Mouse (Mus musculus) heart, embryonic 11.5 days (tissue): ENCODE measurements around the gene Myo15b. TPM values are rescaled to one million over a fixed set of nuclear protein-coding genes. Genes with fewer than 3 reads are reported as not detected.

ENCODE experiments used
- ATAC-seq: fragments of 200-750 bp; cut with Nextera tagmentation; replicated peaks from 2 replicates; pipeline ENCODE4 v1.8.0; 2017; ENCODE audit warnings: moderate library complexity; ENCODE audit not compliant: insufficient number of reproducible peaks, low FRiP score, low TSS enrichment
- H3K27ac ChIP-seq: fragments of 300-500 bp; sonication (generic); 2 replicates; pipeline ENCODE4 v1.5.1; 2014; ENCODE audit warnings: mild to moderate bottlenecking, low read depth, low read length
- H3K27me3 ChIP-seq: fragments of 300-500 bp; sonication (generic); 2 replicates; pipeline ENCODE4 v1.6.1; 2014; ENCODE audit warnings: mild to moderate bottlenecking, low read length, mixed read lengths; ENCODE audit not compliant: control insufficient read depth, insufficient read depth
- H3K36me3 ChIP-seq: fragments of 300-500 bp; sonication (generic); 2 replicates; pipeline ENCODE4 v1.6.1; 2014; ENCODE audit warnings: mild to moderate bottlenecking, low read length, moderate library complexity, mixed read lengths; ENCODE audit not compliant: control insufficient read depth, insufficient read depth
- H3K4me1 ChIP-seq: fragments of 300-500 bp; sonication (generic); 2 replicates; pipeline ENCODE4 v1.6.1; 2014; ENCODE audit warnings: low read length; ENCODE audit not compliant: control insufficient read depth, insufficient read depth
- H3K4me2 ChIP-seq: fragments of 300-500 bp; sonication (generic); 2 replicates; pipeline ENCODE4 v1.6.1; 2014; ENCODE audit warnings: mild to moderate bottlenecking, moderate library complexity
- H3K4me3 ChIP-seq: fragments of 300-500 bp; sonication (generic); 2 replicates; pipeline ENCODE4 v1.5.1; 2014; ENCODE audit warnings: low read depth, low read length
- H3K9ac ChIP-seq: fragments of 300-500 bp; sonication (generic); 2 replicates; pipeline ENCODE4 v1.6.1; 2014; ENCODE audit warnings: mild to moderate bottlenecking, low read depth, low read length, moderate library complexity
- H3K9me3 ChIP-seq: fragments of 300-500 bp; sonication (generic); replicated peaks from 2 replicates; pipeline ENCODE4 v1.6.1; 2016; ENCODE audit warnings: low read length; ENCODE audit not compliant: control insufficient read depth
- WGBS: fragments of 180-500 bp; shearing (Covaris S2); extraction: QIAGEN DNeasy Blood & Tissue Kit; methylation state at CpG from one replicate; pipeline ENCODE4 v1.1.7; 2014; ENCODE audit not compliant: insufficient replicate concordance; 5-methylcytosine and 5-hydroxymethylcytosine counted together
- polyA plus RNA-seq: library from polyadenylated mRNA; unstranded; fragments of >200 nt; fragmentation: Nextera tagmentation; extraction: Ambion mirVana; gene quantifications from 2 replicates; pipeline ENCODE4 v1.2.1, GENCODE M21; 2014

The Myo15b gene
- polyA plus RNA-seq, 1 experiment from 2014 or later, result 0.39 TPM

- 79% methylated on average over 6 of the region's 6 CpGs for WGBS
Measured at GRCm38 (mm10) chr11:115834033-115834432, 24.2 kb upstream of the Myo15b start.

GRCm38 (mm10) chr11:115836656-115837395 lies 21.4 kb upstream of the Myo15b start:
- no peak for ATAC-seq
- WGBS, result 45% methylated on average over 11 of the region's 11 CpGs
- H3K4me2 ChIP-seq, result no peak overlapping the region
- peaks cover 75% of the 10 kb centered on the region for H3K4me1 ChIP-seq
- H3K27me3 ChIP-seq, result no peaks in the 10 kb centered on the region
- peak overlapping the region; percentile 59 for H3K27ac ChIP-seq
- H3K9me3 ChIP-seq, result no peaks in the 10 kb centered on the region
- no peak overlapping the region for H3K9ac ChIP-seq
- H3K36me3 ChIP-seq, result no peaks in the 10 kb centered on the region
- H3K4me3 ChIP-seq, result no peak overlapping the region

More at GRCm38 (mm10) chr11:115834033-115834432, 24.2 kb upstream of the Myo15b start:
- peak overlapping the region; percentile 94 for H3K27ac ChIP-seq
- no peaks in the 10 kb centered on the region for H3K36me3 ChIP-seq
- H3K27me3 ChIP-seq, result no peaks in the 10 kb centered on the region
- H3K4me1 ChIP-seq, result peaks cover 80% of the 10 kb centered on the region
- no peak overlapping the region for H3K4me2 ChIP-seq
- H3K9me3 ChIP-seq, result no peaks in the 10 kb centered on the region
- no peak for ATAC-seq
- 0 out of 2 replicates have a peak overlapping the region, but pooled peaks have one; percentile 48 for H3K9ac ChIP-seq
- no peak overlapping the region for H3K4me3 ChIP-seq

- Histone ChIP-seq H3K9me3 (no peaks in the 10 kb centered on the region), H3K4me1 (peaks cover 75% of the 10 kb centered on the region), H3K9ac (no peak overlapping the region), H3K4me2 (no peak overlapping the region), H3K27ac (no peak overlapping the region), H3K4me3 (no peak overlapping the region), H3K27me3 (no peaks in the 10 kb centered on the region), H3K36me3 (no peaks in the 10 kb centered on the region)
- ATAC-seq, result no peak
- 91% methylated on average over 22 of the region's 22 CpGs for WGBS
Measured at GRCm38 (mm10) chr11:115837606-115838345, 20.4 kb upstream of the Myo15b start.

- H3K36me3 ChIP-seq, result no peaks in the 10 kb centered on the region
- peaks cover 75% of the 10 kb centered on the region for H3K4me1 ChIP-seq
- H3K4me3 ChIP-seq, result no peak overlapping the region
- no peak for ATAC-seq
- WGBS, result 43% methylated on average over 4 of the region's 4 CpGs
- H3K4me2 ChIP-seq, result peak overlapping the region; percentile 3
- H3K9ac ChIP-seq, result no peak overlapping the region
- no peaks in the 10 kb centered on the region for H3K27me3 ChIP-seq
- H3K9me3 ChIP-seq, result no peaks in the 10 kb centered on the region
- H3K27ac ChIP-seq, result peak overlapping the region; percentile 58
Measured at GRCm38 (mm10) chr11:115838895-115839311, 19.3 kb upstream of the Myo15b start.

- H3K27ac ChIP-seq, result peak overlapping the region; percentile 62
- peaks cover 71% of the 10 kb centered on the region for H3K4me1 ChIP-seq
- 58% methylated on average over 3 of the region's 3 CpGs for WGBS
- no peaks in the 10 kb centered on the region for H3K27me3 ChIP-seq
- peak overlapping the region; percentile 36; the same call in 1 of the 2 replicates for H3K9ac ChIP-seq
- no peak overlapping the region; the same call in 1 of the 2 replicates for H3K4me2 ChIP-seq
- no peaks in the 10 kb centered on the region for H3K36me3 ChIP-seq
- H3K4me3 ChIP-seq, result no peak overlapping the region
- no peak for ATAC-seq
- H3K9me3 ChIP-seq, result no peaks in the 10 kb centered on the region
Measured at GRCm38 (mm10) chr11:115839732-115840131, 18.5 kb upstream of the Myo15b start.

- Histone ChIP-seq H3K9ac (no peak overlapping the region), H3K27ac (peak overlapping the region; percentile 97), H3K27me3 (no peaks in the 10 kb centered on the region), H3K4me3 (no peak overlapping the region), H3K36me3 (peaks cover 11% of the 10 kb centered on the region), H3K4me2 (no peak overlapping the region), H3K4me1 (peaks cover 71% of the 10 kb centered on the region), H3K9me3 (no peaks in the 10 kb centered on the region; the same call in 1 of the 2 replicates)
- no peak for ATAC-seq
- WGBS, result 79% methylated on average over 6 of the region's 6 CpGs
Measured at GRCm38 (mm10) chr11:115841044-115841443, 17.2 kb upstream of the Myo15b start.

- Histone ChIP-seq H3K27me3 (no peaks in the 10 kb centered on the region), H3K27ac (peak overlapping the region; percentile 97), H3K9me3 (no peaks in the 10 kb centered on the region; the same call in 1 of the 2 replicates), H3K4me3 (no peak overlapping the region), H3K4me1 (peaks cover 62% of the 10 kb centered on the region), H3K9ac (peak overlapping the region; percentile 43; the same call in 1 of the 2 replicates), H3K4me2 (peak overlapping the region; percentile 46), H3K36me3 (peaks cover 11% of the 10 kb centered on the region)
- ATAC-seq, result peak; percentile 82
- WGBS, result 2% methylated on average over 6 of the region's 6 CpGs
Measured at GRCm38 (mm10) chr11:115841961-115842550, 16.1 kb upstream of the Myo15b start.

GRCm38 (mm10) chr11:115843141-115843890 lies 14.9 kb upstream of the Myo15b start:
- peak overlapping the region; percentile 97 for H3K27ac ChIP-seq
- no peak overlapping the region for H3K4me3 ChIP-seq
- H3K36me3 ChIP-seq, result peaks cover 11% of the 10 kb centered on the region
- no peak overlapping the region; the same call in 1 of the 2 replicates for H3K4me2 ChIP-seq
- peak overlapping the region; percentile 44; the same call in 1 of the 2 replicates for H3K9ac ChIP-seq
- 78% methylated on average over 11 of the region's 14 CpGs for WGBS
- ATAC-seq, result no peak
- peaks cover 55% of the 10 kb centered on the region for H3K4me1 ChIP-seq
- no peaks in the 10 kb centered on the region; the same call in 1 of the 2 replicates for H3K9me3 ChIP-seq
- no peaks in the 10 kb centered on the region for H3K27me3 ChIP-seq
